Mouse (Mus musculus): Measurements from ENCODE around the gene Cbx8. TPM values are rescaled to one million over a fixed set of nuclear protein-coding genes. Genes with fewer than 3 reads are reported as not detected.

The Cbx8 gene
- polyA plus RNA-seq, 1 experiment, result 3.2 TPM

DNA sequence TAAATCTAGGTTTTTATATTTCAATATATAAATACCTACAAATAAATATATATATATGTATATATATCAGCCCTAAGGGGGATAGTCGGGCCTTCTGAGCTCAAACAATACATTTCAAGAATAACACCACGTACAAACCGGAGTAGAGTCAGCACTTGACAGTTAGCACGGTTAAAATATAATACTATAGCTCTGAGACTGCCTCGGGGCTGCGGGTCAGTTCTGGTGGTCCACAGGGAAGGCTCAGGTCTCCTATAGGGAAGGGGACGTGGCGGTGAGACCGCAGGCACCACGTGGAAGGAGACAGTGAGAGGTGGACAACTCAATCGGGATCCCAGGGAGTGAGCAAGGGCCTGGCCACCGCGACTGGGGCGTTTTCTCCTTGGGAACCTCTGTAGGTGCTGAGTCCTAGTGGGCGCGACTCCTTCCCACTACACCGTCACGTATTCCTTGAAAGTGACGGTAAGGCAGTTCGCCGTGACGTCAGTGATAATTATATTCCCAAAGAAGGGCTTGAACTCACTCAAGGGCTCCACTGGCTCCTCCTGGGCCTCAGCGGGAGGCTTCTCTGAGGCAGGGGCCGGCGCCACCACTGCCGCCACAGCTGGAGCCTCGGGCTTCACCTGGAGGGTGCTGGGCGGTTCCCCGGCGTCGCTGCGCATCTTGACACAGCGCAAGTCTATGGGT lies 39.8 kb upstream of the Cbx8 start:
- 88% methylated on average over 33 of the region's 33 CpGs for WGBS
- no peak for DNase-seq (ENCODE audit: low read depth, low spot score)

DNA sequence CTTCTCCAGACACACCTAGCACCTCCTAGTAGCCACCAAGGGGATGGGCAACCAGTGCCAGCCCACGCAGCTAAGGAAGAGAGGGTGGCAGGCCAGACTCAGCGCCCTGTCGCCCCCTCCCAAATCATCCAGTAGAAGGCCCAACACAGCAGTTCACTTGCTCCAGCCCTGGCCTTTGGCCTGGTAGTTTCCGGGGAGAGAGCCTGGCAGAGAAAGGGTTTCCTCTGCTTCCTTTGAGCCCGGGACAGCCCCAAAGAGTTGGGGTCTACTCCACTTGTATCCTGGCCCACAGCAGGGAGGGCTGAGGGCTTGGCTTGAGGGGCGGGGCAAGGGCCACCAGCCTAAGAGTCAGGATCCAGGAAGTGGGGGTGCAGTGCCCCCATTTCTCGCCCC lies 38.7 kb upstream of the Cbx8 start:
- no peak for DNase-seq (ENCODE audit: low read depth, low spot score)
- WGBS, result 62% methylated on average over 7 of the region's 7 CpGs

DNA sequence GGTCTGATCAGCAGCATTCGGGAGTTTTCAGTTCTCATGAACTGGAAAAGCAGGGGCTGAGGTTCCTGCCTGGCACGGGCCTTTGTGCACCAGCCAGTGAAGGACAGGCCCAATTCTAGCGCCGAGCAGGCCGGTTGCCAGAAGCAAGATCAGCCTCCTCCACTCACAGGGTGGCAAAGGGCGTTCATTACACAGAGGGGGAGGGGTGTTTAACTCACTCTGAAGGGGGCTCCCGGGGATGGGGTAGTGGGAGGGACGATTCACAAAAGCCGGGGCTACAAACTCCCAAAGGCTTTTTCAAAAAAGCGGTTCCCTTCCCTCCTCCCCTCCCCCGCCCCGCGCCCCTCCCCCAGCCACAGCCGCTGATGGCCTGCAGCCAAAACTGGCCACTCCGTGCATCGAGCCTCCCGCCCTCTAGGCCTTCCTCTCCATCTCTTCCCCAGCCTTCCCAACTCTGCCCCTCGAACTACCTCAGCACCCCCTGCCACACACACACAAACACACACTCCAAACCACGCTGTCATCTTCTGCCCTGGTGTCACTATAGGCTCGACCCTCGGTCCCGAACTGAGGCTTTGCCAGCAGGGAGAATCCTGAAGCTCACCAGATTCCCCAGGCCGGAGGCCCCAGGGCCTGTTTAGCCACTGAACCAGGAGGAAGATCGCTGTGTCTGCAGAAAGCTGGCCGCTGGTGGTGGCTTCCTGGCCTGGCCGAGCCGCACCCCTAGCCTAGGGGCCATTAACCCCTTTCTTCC lies 38.1 kb upstream of the Cbx8 start:
- 10% methylated on average over 25 of the region's 27 CpGs for WGBS
- no peak for DNase-seq (ENCODE audit: low read depth, low spot score)

- 92% methylated on average over 4 of the region's 4 CpGs for WGBS
- DNase-seq (ENCODE audit: low read depth, low spot score), result no peak
Observed at GRCm38 (mm10) chr11:119077755-119078154, 37.0 kb upstream of the Cbx8 start.

GRCm38 (mm10) chr11:119075805-119076204 lies 35.0 kb upstream of the Cbx8 start:
- 87% methylated on average over 5 of the region's 5 CpGs for WGBS
- DNase-seq (ENCODE audit: low read depth, low spot score), result no peak

DNA sequence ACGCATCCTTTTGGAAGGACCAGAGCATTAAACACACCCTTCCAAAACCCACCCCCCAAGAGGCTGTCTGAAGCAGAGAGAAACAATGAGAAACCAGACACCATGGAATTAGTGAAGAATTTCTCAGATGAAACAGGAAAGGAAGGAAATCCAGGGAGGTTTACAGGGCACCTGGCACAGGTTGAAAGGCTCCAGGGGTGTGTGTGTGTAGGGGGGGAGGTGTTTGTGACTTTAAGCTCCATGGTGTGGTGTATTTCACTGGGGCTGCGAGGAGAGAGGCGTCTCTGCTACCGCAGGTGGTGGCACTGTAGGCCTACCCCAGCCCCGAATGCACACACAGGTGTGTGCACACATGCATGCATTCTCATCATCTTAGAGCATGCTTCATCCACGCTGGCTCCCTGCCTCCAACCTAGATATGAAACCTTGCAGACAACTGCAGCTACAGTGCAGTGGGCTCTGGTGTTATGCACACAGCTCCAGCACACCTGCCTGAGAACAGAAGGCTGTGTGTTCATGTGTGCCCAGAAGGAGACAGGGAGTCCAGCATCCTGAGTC lies 33.2 kb upstream of the Cbx8 start:
- 63% methylated on average over 6 of the region's 6 CpGs for WGBS

GRCm38 (mm10) chr11:119072986-119073385 lies 32.2 kb upstream of the Cbx8 start:
- DNase-seq (ENCODE audit: low read depth, low spot score), result no peak
- 75% methylated on average over 6 of the region's 6 CpGs for WGBS

More for the DNA sequence above, 33.2 kb upstream of the Cbx8 start:
- no peak for DNase-seq (ENCODE audit: low read depth, low spot score)

DNA sequence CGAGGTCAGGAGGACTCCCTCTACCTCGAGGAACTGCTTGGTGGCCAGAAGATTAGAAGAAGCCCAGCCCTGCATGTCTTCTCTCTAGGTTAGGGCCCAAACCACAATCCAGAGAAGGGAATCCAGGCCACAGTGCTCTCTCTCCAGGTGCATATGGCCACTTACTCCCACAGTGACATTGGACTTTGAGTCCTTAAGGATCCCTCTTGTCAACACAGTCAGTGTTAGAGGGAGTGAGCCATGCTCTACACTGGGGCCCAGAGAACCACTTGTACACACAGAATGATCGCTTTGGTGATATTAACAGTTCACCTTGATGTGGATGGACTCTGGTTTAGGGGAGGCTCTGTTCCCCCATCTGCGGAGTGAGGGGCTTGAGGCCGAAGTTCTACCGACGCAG lies 31.5 kb upstream of the Cbx8 start:
- 59% methylated on average over 7 of the region's 7 CpGs for WGBS
- DNase-seq (ENCODE audit: low read depth, low spot score), result no peak

GRCm38 (mm10) chr11:119066841-119067240 lies 26.1 kb upstream of the Cbx8 start:
- DNase-seq (ENCODE audit: low read depth, low spot score), result no peak
- WGBS, result 85% methylated on average over 8 of the region's 8 CpGs

DNA sequence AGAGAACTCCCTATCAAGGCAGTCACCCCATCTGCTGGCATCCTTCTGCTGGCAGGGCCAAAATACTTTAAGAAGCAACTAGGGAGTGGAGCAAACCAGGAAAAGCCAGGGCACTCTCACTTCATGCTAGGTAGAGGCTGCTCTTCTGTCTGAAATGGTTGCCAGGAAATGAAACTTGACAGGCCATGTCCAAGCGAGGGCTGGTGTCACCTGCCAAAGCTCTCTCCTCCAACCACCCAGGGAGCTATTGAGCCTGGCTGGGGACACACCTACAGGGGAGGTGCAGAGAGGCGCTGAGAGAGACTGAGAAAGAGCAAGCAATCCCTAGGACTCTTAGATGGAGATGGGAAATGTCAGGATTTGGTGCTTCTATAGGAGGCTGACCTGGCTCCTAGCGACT lies 18.5 kb upstream of the Cbx8 start:
- 29% methylated on average over 3 of the region's 3 CpGs for WGBS

GRCm38 (mm10) chr11:119058041-119058995 lies 17.5 kb upstream of the Cbx8 start:
- 2% methylated on average over 58 of the region's 58 CpGs for WGBS
- DNase-seq (ENCODE audit: low read depth, low spot score), result no peak

More for the DNA sequence above, 18.5 kb upstream of the Cbx8 start:
- DNase-seq (ENCODE audit: low read depth, low spot score), result no peak

DNA sequence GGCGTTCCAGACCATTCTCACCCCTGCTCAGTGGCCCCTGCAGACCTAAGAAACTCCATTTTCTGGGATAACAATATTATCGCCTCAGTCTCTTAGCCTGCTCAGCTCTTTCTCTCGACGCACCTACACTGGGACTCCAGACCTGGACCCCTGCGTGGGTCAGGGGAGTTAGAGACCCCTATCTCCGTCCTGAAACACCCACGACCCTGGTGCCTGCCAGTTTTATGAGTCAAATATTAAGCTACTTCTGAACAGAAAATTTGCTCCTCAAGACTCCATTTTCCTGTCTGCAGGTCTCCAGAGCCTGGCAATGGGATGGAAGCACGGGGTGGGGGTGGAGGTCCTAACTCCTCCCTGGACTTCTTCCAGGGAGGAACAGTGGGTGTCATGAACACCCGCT lies 16.5 kb upstream of the Cbx8 start:
- whole genome bisulfite sequencing, result 16% methylated on average over 9 of the region's 9 CpGs
- no peak for DNase-seq (ENCODE audit: low read depth, low spot score)

GRCm38 (mm10) chr11:119056301-119057211 lies 15.8 kb upstream of the Cbx8 start:
- DNase-seq (ENCODE audit: low read depth, low spot score), result no peak
- 1% methylated on average over 64 of the region's 65 CpGs for WGBS

DNA sequence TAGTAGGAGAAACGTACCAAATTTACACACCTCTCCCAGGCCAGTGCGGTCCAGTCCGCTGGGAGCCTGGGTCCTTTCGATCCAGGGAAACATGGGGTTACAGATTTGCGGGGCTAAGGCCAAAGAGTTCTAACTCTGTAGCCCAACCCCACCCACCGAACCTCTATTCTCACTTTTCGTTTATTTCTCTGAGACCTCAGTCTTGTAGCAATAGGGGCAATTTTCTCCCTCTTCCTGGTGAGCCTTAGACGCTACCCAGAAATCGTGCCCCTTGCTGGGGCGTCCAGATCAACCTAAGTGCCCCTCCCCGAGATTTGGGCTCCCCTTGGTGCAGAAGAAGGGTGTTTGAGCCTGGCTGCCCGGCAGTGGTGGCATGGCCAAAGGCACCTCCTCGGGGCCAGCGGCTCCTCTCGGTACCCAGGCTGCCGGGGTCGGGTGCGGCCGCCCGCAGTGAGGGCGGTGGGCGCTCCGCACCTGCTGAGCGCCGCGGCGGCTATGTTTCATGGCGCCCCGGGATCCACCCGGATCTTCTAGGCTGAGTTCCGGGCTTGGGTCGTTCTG lies 14.9 kb upstream of the Cbx8 start:
- no peak for DNase-seq (ENCODE audit: low read depth, low spot score)
- WGBS, result 1% methylated on average over 32 of the region's 32 CpGs

GRCm38 (mm10) chr11:119054351-119055345 lies 13.9 kb upstream of the Cbx8 start:
- 4% methylated on average over 47 of the region's 47 CpGs for WGBS
- DNase-seq (ENCODE audit: low read depth, low spot score), result no peak

GRCm38 (mm10) chr11:119053738-119054350 lies 13.1 kb upstream of the Cbx8 start:
- WGBS, result 3% methylated on average over 34 of the region's 35 CpGs
- DNase-seq (ENCODE audit: low read depth, low spot score), result no peak

DNA sequence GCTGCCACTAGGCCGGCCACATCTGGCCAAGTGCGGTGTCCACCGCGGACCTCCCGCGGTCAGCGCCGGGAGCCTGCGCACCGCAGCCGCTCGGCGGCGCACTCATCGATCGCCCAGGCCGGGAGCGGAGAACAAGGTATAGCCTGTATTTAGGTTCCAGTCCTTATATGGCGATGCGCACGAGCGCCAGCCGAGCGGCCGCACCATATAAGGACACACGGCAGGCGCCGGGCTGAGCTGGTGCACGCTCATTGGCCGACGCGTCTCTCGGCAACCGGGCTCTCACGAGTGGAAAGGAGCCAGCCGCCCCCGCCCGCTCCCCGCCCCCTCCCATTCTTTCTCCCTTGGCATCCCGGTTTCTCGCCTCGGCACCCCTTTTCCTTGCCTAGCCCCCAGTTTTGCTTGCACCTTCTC lies 12.5 kb upstream of the Cbx8 start:
- DNase-seq (ENCODE audit: low read depth, low spot score), result no peak
- under 1% methylated on average over 42 of the region's 42 CpGs for WGBS

Data from large intestine, adult 2 months (tissue).